Mouse (Mus musculus): ENCODE measurements around the gene Myh14.
A peak's percentile ranks its signal among the peaks of the same experiment; 100 is the strongest.

Myh14 gene

DNA sequence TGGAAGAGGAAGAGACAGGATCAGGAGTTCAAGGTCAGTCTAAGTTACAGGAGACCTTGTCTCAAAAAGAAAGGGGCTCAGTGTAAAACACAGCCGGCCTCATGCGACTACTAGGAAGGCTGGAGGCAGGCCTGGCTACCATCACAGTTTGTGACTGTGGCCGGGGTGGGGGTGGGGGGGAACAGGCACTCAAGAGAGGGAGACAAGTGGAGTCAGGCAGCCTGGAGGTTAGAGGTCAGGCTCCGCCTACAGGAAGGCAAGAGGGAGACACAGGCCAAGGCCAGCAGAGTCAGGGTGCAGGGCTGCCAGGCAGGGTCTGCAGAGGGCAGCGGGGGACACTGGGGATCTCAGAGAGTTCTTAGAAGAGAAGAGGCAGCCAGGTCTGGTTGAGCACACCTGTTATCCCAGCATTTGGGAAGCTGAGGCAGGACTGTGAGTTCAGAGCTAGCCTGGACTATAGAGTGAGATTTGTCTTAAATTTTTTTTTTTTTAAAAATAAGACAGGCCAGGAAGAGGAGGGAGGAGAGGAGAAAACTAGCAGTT lies 73.6 kb downstream of the Myh14 start:
- no peak for DNase-seq

DNA sequence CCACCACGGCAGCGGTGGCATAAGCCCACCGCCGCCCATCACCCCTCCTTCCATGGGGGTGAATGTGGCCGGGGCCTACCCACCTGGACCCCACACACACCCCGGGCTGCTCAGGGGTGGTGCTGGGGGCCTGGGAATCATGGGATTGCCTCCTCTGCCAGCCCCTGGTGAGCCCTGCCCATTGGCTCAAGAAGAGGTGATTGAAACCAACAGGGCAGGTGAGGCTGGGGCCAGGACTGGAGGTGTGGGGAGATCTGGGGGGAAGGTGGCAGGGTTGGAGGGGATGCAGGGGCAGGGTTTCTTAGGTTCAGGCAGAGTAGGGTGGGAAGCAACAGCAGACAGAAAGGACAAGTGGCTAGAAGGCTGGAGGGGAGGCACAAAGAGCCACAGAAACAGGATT lies 74.6 kb downstream of the Myh14 start:
- no peak for DNase-seq

DNA sequence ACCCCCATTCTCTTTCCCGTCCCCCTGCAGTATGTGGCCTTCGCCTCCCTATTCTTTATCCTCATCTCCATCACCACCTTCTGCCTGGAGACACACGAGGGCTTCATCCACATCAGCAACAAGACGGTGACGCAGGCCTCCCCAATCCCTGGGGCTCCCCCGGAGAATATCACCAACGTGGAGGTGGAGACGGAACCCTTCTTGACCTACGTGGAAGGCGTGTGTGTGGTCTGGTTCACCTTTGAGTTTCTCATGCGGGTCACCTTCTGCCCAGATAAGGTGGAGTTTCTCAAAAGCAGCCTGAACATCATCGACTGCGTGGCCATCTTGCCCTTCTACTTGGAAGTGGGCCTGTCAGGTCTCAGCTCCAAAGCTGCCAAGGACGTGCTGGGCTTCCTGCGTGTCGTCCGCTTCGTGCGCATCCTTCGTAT lies 75.5 kb downstream of the Myh14 start:
- no peak for DNase-seq

DNA sequence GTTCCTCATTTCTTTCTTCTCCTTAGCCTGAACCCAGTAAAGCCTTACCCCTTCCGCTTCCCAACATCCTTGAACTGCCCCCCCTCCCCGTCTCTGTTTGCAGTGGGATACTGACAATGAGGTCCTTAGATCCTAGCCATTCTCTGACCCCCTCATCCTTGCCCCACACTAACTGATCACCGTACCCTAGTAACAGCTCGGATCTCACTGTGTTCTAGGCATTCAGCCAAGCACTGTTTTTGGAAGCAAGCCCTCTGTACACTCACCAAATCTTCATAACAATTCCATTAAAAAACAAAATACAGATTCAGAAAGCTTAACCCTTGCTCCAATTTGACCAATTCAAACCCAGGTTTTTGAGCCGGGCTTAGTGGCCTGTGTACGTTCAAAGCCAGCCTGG lies 76.4 kb downstream of the Myh14 start:
- no peak for DNase-seq

DNA sequence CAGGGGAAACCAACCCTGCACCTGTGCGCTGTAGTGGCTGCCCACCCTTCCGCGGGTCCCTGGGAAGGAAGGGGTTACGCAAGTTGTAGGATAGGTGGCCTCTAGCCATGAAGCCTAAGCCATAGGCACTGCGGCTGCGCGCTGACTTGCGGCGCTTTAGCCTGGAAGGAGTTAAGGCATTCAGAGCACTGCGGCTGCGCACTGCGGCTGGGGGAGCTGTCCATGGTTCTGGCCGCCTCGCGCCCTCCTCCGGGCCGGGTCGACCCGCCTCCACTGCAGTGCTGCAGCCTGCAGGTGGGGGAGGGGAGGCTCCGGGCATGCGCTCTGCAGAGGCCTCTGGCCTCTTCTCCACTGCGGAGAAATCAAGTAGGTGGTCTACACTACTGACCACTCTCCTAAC lies 76.9 kb downstream of the Myh14 start:
- DNase-seq, result peak; percentile 81 to 90

DNA sequence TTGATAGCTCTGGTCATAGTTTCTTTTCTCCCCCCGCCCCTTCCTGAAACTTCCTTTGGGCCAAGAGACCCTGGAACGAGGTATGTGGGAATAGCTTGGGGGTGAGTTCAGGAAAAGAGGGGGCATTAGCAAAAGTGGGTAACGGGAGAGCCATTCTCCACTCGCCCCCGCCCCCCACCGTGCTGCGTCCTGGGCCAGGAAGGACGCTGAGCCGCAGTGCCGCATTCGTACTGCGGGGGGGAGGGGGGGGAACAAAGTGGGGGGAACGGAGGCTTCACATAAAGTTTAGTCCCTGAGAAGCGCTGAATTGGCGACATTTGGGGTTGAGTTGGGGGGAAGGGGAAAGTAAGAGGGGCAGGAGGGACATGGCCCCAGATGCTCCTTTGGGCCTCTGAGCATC lies 77.6 kb downstream of the Myh14 start:
- no peak for DNase-seq

DNA sequence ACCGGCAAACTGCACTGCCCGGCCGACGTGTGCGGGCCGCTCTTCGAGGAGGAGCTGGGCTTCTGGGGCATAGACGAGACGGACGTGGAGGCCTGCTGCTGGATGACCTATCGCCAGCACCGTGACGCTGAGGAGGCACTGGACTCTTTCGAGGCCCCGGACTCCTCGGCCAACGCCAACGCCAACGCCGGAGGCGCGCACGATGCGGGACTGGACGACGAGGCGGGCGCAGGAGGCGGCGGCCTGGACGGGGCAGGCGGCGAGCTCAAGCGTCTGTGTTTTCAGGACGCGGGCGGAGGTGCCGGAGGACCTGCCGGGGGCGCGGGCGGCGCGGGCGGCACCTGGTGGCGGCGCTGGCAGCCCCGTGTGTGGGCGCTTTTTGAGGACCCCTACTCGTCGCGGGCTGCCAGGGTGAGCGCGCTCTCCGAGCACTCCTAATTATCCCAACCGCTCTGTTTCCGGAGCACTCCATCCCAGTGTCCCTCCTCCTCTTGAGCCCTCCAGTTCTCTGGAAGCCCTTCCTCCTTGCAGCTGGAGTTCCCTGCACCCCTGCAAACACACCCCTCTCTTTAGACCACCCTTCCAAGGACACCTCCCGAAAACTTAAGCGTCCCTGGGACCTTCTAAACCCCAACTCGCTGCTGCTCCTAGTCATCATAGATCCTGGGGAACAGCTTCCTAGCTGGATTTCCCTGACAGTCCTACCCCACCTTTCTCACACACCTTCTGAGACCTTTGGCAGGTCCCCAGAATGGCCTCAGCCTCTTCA lies 79.1 kb downstream of the Myh14 start:
- peak; percentile 15 to 49 for DNase-seq

DNA sequence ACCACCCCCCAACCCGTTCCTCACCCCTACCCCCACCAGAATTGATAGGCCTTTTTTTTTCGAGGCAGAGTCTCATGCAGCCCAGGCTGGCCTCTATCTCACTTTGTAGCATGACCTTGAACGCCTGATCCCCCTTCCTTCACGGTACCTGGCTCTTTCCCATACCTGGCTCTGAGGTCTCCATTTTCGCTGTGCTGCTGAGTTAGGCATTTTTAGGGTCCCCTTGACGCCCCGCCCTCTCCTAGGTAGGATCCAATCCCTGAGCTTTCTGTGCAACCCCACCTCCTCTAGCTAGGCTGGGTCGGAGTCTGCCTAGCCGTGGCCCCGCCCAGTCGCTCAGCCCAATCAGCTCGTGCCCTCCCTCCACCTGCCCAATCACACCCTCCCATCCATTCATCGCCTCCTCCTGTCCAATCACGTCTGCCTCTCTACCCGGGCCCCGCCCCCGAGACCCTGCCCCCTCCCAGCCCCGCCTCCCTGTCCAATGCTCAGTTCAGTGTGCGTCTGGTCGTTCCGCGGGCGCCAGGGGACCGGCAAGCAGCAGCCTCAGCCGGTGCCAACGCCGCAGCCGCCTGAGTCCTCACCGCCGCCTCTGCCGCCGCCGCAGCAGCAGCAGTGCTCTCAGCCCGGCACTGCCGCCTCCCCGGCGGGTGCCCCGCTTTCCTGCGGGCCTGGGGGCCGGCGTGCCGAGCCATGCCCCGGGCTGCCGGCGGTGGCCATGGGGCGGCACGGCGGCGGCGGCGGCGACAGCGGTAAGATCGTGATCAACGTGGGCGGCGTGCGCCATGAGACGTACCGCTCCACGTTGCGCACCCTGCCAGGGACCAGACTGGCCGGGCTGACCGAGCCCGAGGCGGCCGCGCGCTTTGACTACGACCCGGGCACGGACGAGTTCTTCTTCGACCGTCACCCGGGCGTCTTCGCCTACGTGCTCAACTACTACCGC lies 80.0 kb downstream of the Myh14 start, which contains the start of gene Kcnc3:
TSS of gene Kcnc3 (plus strand) at position 263 of the 946 bp plus-strand sequence.
- DNase-seq, result peak; percentile 95 to 97

DNA sequence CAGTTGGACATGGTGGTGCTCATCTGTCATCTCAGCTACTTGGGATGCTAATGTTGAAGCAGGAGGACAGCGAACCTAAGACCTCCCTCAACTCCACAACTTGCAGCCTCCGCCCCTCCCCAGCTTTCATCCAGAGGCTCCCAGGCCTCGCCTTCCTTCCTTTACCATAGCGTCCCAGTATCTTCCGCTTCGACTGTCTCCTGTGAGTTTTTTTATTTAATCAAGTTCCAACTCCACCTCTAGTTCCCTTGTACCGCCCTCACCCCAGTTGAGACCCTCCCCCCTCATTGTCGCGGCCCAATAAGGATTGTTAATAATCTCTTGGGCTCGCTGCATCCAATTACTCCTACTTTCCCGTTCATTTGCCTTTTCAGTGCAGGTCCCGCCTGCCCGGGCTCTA lies 80.7 kb downstream of the Myh14 start:
- peak; percentile 50 to 53 for DNase-seq

DNA sequence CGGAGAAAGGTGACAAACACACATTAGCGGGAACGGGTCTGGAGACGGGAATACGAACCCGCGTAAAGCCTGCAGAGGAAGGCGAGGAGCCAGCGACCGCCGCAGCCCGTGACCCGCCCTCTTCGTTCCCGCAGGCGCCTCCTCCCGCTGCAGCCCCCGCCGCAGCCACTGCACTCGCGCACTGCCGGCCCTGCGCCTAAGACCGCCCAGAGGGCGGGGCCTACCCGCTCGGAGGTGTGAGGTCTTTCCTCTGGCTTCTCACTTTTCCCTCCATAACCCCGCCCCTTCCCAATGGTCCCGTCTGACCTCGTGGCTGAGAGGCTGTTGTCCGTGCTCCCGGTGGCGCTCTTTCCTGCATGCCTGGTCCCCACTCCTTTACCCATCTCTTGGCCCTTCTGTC lies 81.5 kb downstream of the Myh14 start:
- DNase-seq, result peak; percentile 94

DNA sequence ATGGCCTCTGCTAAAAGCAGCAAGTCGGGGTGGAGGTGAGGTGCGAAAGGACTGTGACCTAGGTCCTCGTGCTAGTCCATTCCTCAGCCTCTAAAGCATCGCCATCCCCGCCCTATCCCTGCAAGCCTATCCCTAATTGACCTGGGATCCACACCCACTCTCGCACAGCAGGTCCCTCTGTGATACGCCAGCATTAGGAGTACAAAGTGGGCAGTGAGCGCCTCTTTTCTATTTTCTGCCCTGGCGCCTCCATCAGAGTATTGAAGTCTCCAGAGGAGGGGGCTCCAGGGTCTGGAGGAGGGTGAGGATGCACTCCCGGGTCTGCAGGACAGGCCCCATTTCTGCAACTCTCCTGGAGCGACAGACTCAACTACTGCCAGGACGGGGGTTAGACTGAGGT lies 82.3 kb downstream of the Myh14 start:
- DNase-seq, result no peak

DNA sequence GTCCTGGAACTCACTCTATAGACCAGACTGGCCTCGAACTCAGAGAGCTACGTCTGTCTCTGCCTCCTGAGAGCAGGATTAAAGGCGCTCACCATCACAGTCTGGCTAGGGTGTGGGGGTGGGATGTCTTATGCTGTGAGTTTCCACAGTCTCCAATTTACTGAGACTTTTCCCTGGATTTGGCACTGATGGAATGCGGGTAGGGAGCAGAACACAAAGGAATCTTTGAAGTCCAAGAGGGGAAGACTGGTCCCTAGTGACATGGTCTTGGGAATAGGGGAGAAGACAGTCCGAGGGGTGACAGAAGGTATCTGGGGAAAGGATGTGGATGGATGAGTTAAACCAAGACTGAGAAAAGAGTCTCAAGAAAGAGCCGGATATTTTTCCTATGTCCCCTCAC lies 83.0 kb downstream of the Myh14 start:
- DNase-seq, result no peak

DNA sequence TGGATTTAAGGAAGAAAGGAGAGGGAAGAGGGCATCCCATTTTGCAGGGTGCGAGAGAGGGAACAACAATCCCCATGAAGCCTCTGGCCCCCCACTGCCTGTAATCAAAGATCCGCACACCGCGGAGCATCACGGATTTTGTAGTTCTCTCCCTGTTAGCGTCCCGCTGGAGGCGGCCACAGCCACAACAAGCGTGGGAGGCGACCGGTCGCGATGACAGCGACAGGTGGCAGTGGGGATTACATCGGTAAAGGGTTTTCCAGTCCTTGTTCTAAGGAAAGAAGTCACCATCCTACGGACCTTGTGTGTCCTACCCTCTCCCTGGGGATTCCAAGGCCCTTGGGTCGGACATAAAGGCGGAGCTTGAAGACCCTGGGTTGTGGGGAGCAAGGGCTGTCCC lies 83.7 kb downstream of the Myh14 start:
- DNase-seq, result peak in 1 of 2 experiments; percentile 40

DNA sequence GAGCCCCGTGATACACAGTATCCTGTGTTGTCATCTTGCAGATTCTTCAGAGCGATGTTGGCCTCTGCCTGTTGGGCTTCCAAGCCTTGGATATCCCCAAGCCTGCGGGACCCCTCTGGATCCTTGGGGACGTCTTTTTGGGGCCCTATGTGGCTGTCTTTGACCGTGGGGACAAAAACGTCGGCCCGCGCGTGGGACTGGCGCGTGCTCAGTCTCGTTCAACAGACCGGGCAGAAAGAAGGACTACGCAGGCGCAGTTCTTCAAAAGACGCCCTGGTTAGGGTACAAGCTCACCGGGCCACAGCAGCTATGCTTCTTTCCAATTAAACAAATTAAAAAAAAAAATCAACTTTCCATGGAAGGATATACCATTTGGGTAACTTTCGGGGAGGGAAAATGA lies 84.1 kb downstream of the Myh14 start:
- DNase-seq, result no peak

DNA sequence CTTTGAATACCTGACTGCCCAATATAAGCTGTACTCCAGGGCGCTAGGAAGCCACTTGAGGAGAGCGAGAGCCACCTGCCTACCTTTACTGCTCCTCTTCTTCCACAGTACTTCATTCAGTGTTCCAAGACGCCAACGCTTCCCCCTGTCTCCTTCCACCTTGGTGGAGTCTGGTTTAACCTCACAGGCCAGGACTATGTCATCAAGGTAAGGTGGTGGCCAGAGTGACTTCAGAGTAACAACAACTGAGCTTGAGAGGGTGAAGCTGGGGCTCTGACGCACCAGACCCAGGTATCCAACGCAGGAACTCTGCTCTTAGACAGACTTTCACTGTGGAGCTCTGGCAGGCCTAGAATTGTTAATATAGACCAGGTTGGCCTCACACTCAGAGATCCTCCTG lies 85.0 kb downstream of the Myh14 start:
- DNase-seq, result no peak

DNA sequence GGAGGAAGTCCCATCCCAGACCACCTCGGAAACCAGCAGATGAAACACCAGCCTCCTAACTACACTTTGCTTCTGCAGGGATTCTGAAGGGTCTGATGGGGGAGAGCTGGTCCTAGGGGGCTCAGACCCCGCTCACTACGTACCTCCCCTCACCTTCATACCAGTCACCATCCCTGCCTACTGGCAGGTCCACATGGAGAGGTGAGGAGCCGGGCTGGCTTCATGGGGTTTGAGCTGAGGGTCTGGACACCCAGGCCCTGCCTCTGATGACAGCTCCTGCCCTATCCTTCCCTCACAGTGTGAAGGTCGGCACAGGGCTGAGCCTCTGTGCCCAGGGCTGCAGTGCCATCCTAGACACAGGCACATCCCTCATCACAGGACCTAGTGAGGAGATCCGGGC lies 85.7 kb downstream of the Myh14 start:
- DNase-seq, result no peak

DNA sequence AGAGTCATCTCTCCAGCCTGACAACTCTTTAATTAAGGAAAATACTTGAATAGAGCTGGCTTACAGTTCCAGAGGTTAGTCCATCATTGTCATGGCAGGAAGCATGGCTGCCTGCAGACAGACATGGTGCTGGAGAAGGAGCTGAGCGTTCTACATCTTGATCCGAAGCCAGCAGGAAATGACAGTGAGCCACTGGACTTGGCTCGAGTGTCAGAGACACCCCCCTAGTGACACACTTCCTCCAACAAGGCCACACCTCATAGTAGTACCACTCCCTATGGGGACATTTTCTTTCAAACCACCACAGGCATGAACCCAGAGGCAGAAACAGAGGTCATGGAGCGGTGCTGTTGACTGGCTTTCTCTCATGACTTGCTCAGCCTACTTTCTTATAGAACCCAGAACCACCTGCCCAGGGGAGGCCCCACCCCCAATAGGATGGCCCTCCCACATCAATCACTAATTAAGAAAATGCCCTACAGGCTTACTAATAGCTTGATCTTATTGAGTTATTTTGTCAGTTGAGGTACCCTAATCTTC lies 86.3 kb downstream of the Myh14 start:
- DNase-seq, result no peak

DNA sequence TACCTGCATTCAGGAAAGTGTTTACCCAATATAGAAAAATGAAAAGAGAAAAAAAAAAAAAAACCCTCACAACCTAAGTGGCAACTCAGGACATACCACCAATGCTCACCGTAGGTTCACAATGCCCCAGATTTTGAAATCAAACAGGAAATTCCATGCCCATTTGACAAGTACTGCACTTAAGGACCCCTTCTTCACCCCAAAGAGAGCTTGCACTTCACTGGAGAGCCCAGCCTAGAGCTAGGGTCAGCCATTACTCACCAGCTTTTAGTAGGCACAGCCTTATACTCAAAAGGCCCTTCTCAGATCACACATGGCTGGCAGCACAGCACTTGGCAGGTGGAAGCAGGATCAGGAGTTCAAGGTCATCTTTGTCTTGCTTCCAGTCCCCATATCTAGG lies 87.5 kb downstream of the Myh14 start:
- no peak for DNase-seq

DNA sequence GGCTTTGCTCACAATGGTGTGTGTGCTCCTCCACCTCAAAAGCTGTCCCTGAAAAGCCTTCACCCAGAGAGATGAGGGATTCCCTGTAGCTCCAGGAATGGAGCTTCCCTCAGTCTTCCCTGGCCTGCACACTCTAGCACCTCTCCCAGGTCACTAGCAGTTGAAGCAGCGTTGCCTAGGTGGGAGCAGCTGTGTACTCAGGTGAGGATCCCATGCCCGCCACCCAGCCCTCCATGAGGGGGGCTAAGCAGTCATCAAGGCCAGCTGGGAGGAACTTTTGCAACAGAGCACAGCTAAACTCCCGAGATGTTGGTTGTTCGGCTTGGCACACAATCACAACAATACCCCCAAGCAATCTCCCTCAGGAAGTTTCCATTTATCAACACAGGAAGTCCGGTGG lies 87.9 kb downstream of the Myh14 start:
- no peak for DNase-seq

DNA sequence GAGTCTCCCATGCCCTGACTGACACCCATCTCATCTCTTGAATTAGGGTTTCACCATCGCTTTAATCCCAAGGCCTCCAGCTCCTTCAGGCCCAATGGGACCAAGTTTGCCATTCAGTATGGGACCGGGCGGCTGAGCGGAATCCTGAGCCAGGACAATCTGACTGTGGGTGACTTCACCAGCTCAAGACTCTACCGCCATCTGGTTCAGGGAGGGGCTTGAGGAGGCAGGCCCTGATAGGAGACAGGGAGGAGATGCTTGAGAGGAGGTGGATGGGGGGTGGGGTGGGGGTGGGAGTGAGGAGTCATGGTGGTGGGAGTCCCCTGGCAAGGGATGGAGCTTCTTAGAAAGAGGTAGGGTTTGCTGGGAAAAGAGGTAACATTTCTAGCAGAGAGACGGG lies 89.0 kb downstream of the Myh14 start:
- DNase-seq, result no peak

DNA sequence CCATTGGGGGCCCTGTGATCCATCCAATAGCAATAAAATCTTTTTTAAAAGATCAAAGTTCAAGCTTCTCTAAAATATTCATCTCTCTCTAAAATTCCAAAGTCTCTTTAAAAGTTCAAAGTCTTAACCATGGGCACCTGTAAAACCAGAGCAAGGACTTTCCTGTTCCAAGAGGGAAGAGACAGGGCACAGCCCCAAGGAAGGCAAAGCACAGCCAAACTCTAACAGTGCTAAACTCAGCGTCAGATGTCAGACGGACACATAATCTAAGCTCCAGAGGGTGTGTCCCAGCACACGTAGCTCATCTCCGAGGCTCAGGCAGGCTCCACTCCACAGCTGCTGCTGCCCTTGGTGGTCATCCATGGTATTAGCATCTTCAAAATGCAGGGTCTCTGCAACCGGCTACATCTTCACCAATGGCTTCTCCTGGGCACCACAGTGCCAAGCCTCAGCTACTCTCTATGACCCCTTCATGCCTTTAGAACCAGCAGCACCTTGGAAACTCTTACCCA lies 94.3 kb downstream of the Myh14 start:
- DNase-seq, result peak in 1 of 2 experiments; percentile 48

DNA sequence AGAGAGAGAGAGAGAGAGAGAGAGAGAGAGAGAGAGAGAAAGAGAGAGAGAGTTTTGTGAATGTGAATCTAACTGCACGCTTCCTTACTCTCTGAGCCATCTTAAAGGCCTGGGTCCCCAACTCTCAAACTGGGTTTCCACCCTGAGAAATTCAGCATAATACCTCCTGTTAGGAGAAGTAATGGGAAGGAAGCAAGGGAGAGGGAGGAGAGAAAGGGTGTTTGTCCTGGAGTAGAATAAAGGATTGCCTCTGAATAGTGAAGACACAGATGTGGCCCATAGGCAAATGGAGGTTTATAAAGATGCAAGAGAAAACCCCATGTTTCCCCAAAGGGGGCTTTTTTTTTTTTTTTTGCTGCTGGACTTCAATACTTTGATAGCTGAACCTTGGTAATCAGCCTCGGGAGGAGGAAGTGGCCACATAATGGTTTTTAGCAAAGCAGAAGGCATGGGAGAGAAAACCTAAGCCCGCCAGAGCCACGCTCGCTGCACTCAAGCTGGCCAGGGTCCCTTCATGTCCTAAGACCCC lies 97.6 kb downstream of the Myh14 start:
- DNase-seq, result no peak

DNA sequence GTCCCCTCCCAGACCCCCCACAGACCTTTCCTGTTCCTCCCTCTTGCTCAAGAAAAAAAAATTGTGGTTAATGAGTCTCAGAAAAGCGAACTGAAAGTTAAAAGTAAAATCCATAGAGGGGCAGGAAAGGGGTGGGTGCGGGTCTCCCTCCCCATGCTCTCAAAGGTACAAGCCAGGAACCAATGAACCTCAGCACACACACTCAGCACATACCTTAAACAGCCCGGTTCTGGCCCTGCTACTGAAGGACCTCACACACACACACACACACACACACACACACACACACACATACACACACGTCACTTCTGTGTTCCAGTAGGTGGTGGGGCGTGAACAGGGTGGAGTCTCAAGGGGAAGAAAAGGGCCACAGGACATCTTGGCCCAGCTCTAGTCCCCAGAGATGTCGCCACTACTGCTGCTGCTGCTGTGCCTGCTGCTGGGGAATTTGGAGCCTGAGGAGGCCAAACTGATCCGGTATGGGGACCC lies 98.4 kb downstream of the Myh14 start, which contains the start of gene Napsa:
TSS of gene Napsa (plus strand) at position 168 of the 489 bp plus-strand sequence.
- DNase-seq, result peak; percentile 75 to 76
